Mouse (Mus musculus): ENCODE results near the gene Stambp.

The Stambp gene

DNA sequence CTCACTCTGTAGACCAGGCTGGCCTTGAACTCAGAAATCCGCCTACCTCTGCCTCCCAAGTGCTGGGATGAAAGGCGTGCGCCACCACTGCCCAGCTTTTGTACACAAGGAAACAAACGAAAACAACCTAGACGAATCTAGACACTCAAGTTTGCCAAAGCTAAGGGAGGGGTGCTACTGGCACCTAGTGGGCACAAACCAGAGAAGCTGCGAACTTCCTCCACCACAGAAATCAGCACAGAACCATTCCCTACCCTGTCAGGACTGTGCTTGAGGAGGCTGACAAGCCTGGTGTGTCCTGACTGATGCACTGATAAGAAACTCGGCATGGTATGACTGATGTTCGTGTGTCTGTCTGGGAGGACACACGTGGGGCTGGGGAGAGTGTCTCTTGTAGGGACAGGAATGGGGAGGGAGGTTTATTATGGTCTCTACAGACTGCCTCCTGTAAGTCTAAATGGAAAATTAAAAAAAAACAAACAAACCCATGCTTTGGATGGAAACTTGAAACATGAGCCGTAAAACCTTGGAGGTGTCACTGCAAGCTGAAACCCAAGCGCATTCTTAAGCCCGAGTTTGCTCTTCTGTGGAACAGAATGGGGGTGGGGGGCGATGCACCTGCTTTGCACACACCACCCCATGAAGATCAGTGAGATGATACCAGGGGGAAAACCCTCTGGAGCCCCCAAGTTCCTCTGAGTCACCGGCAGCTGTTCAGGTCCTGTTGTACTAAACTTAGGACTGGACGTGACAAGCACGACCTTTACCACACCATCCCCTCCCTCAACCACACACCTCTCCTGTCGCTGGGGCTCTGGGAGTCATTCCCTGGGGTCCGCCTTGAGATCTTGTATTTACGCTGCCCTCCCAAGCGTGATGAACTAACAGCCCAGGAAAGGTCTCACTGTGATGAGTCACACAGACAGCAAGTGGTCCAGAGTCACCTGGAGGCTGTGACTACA is 3.3 kb downstream of the Stambp start:
- in situ Hi-C loops (cut with MboI) = no loop called here

DNA sequence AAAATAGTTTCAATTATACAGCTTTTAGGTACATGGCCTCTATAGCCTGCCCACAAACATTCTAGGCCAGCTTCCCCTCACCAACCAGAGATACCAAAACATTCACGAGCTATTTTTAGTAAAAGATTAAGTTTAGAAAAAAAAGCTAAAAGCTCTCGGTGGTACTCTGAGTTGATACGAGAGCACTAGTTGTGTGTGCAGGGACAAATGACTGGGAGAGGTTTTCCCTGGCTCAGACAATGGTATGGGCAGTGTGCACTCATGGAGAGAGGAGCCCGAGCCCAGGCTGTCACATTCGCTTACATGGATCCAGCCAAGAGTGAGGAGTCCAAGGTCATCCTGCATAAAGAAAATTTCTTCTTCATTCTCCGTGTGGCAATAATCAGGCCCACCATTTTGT is 16.6 kb downstream of the Stambp start:
- in situ Hi-C loops (cut with MboI) = no loop called here

DNA sequence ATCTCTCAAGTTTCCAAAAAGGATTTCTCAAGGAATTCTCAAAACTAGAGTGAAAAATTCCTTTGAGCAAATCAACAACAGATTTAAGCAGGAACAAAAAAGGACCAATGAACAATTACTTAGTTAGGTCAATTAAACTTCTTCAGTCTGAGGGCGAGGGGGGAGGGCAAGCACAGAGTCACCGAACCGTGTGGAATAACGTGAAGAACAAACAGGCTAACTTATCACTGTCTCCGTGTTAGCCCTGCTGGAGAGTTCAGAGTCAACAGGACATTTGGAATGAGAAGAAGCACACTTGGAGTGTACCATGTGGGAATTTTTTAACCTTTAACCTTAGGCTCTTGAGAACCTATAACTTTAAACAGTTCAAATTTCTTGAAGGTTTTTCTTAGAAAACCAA is 24.2 kb downstream of the Stambp start:
- in situ Hi-C loops (cut with MboI) = no loop called here

DNA sequence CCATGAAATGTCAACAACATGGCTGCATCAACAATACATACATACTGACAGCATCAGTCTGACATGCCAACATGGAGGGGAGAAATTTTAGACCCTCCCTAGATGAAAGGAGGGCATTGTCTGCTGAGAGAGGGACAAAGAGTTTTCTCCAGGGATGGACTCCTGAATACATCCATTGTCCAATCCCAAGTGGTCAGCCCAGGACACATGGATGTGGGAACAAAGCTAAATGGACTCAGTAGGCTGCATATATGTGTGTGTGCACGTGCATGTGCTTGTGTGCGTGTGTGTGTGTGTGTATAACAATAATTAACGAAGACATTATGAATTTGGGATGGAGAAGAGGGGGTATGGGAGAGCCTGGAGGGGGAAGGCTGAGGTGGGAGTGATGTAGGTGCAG is 26.8 kb downstream of the Stambp start:
- in situ Hi-C loops (cut with MboI) = no loop called here

DNA sequence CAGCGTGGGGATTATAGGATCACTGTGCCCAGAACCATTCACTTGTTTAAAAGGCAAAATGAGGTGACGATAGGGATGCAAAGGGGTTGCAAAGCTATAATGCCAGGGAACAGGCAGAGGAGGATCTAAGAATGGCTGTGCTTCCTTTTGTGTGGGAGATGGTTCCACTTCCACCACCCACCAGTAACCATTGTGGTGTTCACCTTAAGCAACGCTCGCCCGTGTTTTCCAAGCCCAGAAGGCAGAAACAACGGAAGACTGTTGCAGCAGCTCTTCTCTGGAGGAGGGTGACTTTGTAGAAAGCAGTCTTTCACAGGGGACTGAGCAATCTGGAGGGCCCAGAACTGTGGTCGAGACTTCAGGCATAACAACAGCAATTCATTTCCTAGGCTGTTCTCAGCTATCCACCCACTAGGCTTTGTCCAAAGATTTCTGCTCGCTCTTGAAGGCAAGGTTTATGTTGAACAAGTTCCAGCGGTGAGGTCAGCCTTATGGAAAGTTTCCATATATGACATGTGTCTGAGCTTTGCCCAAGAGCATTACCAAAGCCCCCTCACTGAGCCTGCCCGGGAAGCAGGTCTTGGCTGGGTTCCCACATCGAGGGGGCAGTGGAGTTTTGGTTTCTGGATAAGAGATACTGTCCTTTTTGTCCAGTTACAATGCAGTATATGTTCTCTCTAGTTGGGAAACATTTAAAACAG is 30.6 kb downstream of the Stambp start:
- in situ Hi-C loops (cut with MboI) = no loop called here

DNA sequence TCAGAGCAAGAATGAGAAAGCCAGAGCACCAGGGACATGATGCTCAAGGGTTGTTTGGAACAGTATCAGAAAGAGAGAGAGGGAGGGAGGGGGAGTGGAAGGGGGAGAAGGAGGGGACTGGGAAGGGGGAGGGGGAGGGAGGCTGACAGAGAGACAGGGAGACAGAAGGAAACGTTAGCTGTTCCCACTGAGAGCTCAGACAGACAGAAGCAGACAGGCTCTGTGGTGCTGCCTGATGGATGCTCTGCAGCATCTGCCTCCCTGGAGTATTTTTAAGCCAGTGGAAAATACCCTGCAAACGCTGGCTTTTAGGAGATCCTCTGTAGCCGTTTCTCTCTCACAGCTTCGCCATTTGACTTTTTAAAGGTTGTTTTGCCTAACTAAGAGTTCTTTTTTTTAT is 32.5 kb downstream of the Stambp start:
- in situ Hi-C loops (cut with MboI) = no loop called here

DNA sequence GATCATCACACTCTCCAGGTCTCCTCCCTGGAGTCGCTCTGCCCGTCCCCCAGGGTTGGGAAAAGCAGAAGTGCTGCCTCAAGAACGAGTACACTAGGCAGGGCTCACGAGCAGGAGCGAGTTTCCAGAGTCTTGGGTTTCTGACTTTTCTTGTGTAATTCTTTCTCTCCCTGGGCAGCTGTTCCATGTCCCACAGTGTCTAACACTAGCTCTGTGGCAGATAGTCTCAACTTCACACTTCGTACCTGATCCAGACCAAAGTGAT is 35.8 kb downstream of the Stambp start:
- in situ Hi-C loops (cut with MboI) = no loop called here

DNA sequence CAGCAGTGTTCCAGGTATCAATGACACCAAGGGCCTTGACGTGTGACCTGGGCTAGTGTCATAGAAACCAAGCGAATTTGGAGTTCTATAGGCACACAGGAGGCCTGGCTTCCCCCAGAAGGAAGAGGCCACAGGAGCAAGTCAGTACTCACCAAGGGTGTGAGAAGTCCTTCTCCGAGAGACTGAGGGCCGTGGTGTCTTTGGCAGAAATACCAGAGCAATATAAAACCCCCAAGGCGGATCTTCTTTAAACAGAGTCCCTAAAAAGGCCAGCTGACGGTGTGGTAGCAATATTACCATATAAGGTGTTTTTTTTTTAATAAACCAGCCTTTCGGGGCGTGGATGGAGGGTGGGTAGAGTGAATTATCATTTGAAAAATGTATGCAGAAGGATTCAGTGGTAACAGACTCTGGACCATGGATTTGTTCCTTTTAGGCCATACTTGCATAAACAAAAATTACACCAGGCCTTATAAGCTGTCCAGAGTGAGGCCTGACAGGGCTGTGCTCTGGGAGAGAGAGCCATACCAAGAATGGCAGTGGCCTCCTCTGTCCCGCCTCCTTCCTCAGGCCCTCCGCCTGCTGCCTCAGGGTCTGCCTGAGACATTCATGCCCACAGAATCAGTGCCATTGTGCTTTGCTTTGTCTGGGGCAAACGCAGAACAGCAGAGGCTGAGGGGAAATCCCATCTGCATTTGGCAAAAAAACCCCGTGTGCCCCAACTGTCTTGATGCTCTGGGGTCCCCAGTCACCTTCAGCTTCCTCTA is 36.3 kb downstream of the Stambp start, which contains the start of gene Actg2:
Gene Actg2, minus strand, starts transcription at position 238 of the 767 bp plus-strand sequence.
- in situ Hi-C loops (cut with MboI) = no loop called here

DNA sequence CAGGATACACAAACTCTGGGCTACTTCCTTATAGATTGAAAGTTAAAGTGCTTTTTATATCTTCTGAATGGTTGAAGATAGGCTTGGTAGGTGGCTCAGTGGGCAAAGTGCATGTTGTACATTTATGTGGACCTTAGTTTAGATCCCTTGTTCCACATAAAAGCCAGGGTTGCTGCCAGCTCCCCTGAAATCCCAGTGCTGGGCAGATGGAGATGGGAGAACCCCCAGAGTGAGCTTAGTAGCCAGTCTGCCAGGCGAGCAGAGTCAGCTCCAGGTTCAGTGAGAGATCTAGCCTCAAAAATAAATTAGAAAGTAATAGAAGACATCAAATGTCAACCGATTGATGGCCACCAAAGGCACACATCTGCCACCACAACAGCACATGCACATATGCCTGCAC is 39.9 kb downstream of the Stambp start:
- in situ Hi-C loops (cut with MboI) = no loop called here

DNA sequence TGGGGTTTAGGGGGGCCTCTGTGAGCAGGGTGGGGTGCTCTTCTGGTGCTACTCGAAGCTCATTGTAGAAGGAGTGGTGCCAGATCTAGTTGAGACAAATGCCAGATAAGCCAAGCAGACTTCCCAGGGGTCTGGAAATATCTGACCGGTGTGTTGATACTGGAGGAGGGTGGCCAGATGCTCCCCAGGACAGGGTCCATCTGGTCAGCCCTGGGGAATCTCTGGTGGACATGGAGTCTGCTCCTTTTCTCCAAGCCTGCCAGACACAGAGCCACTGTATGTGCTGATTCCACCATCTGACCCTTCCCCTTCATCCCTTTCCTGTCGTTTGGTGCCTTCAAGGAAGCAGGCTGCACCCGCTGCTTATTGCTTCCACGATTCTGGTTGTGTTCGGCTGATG is 49.3 kb downstream of the Stambp start:
- in situ Hi-C loops (cut with MboI) = no loop called here

DNA sequence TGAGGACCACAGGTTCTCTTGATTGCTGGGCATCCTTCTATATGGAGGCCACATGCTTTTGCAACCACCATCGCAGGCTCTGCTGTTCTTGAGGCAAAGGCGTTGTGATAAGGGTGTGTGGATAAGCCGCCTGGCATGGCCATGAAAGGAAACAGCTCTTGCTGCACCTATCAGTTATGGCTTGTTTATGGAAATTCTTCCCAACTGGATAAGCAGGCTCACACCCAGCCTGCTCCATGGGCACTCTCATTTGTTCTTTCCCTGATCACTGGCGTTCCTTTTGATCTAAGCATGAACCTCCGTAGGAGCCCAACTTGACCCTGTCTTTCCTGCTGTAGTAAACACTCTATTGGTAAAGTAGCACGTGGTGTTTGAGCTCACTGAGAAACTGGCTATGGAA is 50.7 kb downstream of the Stambp start:
- in situ Hi-C loops (cut with MboI) = no loop called here

DNA sequence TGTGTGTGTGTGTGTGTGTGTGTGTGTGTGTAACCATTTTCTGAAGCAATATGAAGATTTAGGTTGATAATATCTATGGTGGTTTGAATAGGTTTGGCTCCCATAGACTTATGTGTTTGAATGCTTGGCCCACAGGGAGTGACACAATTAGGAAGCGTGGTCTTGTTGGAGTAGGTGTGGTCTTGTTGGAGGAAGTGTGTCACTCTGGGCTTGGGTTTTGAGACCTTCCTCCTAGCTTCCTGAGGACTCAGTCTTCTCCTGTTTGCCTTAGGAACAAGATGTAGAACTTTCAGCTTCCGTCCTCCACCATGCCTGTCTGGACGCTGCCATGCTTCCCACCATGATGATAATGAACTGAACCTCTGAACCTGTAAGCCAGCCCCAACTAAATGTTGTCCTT is 53.9 kb downstream of the Stambp start:
- in situ Hi-C loops (cut with MboI) = no loop called here

DNA sequence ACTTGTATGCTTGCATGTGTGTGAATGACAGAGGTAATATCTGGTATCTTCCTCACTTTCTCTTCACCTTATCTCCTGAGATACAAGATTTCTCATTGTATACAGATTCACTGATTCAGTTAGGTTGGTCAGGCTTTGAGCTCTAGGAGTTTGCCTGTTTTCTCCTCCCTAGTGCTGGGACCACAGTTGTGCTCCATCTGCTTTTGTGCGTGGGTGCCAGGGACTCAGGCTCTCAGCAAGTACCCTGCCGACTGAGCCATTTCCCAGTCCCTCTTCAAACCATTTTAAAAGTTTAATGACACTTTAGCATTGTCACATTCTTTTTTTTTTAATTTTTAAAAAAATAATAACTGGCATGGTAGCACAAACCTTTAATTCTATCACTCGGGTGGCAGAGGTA is 57.4 kb downstream of the Stambp start:
- in situ Hi-C loops (cut with MboI) = no loop called here

DNA sequence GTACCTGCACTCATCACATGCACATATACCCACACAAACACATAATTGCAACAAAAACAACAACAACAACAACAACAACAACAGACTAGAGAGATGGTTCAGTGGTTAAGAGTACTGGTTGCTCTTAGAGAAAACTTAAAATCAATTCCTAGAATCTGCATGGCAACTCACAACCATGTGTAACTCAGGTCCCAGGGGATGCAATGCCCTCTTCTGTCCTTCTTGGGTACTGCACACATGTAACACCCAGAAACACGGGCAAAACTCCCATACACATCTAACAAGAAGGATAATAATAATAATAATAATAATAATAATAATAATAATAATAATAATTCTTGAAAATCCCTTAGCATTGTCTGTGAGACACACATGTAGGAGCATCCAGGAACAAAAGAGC is 60.0 kb downstream of the Stambp start:
- in situ Hi-C loops (cut with MboI) = loop anchor here (5.0 kb wide), 1 partner anchor 155 kb away; no protein-coding TSS in a partner anchor

DNA sequence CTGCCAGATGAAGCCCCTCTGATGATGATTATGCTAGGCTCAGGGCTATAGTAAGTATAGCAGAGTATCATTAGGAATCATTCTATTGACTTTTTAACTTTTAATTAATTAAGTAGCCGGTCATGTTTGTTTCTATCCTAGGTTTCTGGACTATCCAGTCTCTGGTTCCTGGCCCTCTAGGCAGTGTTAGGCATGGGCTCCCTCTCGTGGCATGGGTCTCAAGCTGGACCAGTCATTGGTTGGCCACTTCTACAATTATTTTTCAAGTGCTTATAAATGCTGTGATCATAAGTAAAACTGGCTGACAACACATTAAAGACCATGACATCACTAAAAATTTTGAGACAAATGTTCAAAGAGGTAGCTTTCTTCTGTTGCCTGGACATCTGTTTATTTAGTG is 62.3 kb downstream of the Stambp start:
- in situ Hi-C loops (cut with MboI) = loop anchor here (5.0 kb wide), 1 partner anchor 153 kb away; no protein-coding TSS in a partner anchor

DNA sequence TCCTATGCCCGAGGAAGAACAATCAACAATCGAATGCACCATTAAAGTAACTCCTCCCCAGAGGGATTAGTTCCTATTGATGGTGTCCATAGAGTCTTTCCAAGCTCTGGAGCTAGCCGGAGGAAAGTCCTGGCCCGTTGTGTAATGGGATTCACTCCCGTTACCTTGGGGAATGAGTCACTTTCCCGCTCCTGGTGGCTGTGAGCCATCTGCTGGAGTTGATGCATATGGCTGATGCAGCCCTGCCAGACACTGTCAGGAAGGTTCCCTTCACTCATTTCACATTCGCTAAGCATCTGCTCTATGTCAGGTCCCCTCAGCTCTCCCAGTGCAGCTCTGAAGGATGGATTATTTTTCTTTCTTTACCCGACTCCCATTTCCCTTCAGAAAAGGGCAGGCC is 63.1 kb downstream of the Stambp start:
- in situ Hi-C loops (cut with MboI) = no loop called here

DNA sequence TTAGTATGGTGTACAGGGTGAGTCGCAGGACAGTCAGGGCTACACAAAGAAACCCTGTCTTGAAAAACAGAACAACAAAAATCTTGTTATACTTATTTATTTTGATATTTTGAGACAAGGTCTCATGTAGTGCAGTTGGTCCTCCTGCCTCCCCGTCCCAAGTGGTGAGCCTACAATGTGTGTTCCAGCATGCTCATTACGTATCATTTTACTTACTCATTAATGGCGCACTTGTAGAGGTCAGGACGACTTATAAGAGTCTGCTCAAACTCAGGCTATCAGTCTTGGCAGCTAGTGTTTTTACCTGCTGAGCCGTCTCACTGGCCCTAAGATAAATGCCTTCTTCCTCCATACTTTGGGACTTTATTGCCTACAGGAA is 65.4 kb downstream of the Stambp start:
- in situ Hi-C loops (cut with MboI) = no loop called here

DNA sequence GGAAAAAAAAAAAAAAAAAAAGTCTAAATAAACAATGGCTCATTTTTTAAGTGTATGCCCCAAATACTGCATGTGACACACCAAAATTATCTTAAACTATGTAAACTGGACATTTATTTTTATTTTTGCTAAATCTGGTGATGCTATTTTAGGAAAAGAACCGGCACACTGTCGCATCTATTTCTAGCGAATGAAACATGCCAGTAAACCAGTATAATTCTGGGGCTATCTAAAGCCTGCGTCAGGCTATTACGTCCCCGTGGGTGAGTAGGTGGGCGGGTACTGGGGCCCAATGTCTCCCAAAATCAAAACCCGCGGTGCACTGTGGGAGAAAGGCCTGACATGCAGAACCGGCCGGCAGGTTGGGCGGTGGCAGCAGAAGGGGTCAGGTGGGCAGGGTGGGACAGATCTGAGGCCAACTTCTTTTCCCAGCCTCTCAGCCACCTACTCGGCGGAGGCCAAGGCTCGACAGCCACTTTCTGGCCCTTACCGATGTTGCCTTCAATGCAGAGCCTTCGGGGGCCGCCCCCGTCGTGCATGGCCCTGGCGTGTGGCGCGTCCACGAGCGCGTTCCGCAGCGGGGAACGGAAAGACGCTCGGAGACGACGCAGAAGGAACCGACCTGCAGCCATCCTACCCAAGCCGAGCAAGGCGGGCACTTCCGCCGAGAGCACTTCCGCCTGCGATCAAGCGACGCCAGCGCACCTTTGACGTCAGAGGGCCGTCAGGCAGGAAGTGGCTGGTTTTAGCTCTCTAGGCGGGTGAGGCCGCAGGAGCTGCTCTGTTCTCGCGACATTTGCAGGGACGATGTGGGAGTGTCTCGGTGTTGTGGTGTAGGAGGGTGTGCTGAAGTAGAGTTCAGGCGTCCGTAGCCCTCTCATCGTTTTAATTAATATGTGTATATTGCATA is 66.0 kb downstream of the Stambp start, which contains the start of gene Dguok:
Gene Dguok, minus strand, starts transcription at position 712 of the 910 bp plus-strand sequence.
- in situ Hi-C loops (cut with MboI) = no loop called here

DNA sequence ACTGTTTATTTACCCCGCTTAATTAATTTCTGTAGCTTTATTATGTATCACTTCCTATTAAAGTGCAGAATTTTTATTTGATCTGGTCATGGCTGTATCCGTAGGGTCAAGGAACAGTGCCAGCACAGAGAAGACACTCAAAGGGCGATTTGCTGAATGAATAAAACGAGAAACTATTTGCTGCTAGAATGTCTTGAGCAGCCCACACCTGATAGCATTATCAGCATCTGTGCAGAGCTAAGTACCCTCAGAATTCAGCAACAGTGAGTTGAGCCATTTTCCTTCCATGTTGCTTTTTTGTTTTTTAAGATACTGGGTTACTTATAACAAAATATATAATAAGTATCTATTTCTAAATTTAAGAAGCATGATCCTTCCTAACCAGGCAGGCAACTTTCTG is 67.0 kb downstream of the Stambp start:
- in situ Hi-C loops (cut with MboI) = no loop called here

DNA sequence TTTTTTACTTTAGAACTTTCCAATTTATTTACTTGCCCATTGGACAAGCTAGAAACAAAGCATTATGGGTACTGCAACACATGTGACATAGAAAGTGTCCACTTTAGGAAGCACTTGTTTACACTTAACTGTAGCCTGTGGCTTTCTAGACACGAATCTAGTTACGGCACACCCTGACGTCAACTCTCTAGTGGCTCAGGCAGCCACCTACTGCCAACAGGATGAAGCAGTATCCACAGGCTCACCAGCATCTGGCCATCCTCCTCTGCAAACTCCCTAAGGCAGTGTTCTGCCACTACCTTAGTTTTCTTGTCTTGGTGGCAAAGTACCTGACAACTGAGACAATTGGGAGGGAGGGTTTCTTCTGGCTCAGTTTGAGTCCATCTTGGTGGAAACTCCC is 69.2 kb downstream of the Stambp start:
- in situ Hi-C loops (cut with MboI) = no loop called here

DNA sequence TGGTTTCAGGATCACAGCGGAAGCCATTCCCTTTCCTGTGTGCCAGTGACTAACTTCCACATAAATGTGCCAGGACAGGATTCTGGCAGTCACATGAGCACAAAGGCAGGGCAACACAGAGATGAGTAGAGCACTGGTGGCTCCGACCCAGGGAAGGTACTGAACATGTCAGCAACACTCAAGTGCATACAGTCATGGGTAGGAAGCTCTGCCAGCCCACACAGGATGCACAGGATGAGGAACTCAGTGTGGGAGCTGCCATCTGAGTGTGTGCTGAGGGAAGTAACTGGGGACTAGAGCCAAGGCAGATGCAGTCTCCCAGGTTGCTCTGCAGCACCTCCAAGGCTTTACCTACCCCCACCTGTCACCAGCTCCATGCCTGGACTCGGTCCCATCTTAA is 69.9 kb downstream of the Stambp start:
- in situ Hi-C loops (cut with MboI) = no loop called here
